Mouse (Mus musculus) liver, postnatal 0 days (tissue): ENCODE measurements around the gene Kcna2. TPM values are rescaled to one million over a fixed set of nuclear protein-coding genes. Genes with fewer than 3 reads are reported as not detected.

Experiments
- ATAC-seq: fragments of 200-750 bp; cut with Nextera tagmentation; 2 replicates; pipeline ENCODE4 v1.8.0; 2017; ENCODE audit warnings: mild to moderate bottlenecking, moderate library complexity
- DNase-seq: peaks from one replicate; pipeline ENCODE4 v3.0.0-alpha.2; 2016
- H3K27ac ChIP-seq: fragments of 300-500 bp; sonication (generic); 2 replicates; pipeline ENCODE4 v1.5.1; 2014; ENCODE audit warnings: antibody characterized with exemption, moderate library complexity, mild to moderate bottlenecking, low read depth
- H3K27me3 ChIP-seq: fragments of 300-500 bp; sonication (generic); 2 replicates; pipeline ENCODE4 v1.6.1; 2014; ENCODE audit warnings: low read length, control low read depth, mixed read lengths; ENCODE audit not compliant: insufficient read depth
- H3K36me3 ChIP-seq: fragments of 300-500 bp; sonication (generic); replicated peaks from 2 replicates; pipeline ENCODE4 v1.6.1; 2014; ENCODE audit warnings: mild to moderate bottlenecking, control low read depth, low read length, moderate library complexity, mixed read lengths; ENCODE audit not compliant: insufficient read depth
- H3K4me1 ChIP-seq: fragments of 300-500 bp; sonication (generic); 2 replicates; pipeline ENCODE4 v1.6.1; 2014; ENCODE audit warnings: antibody characterized with exemption, mild to moderate bottlenecking, control low read depth; ENCODE audit not compliant: insufficient read depth
- H3K4me2 ChIP-seq: fragments of 300-500 bp; sonication (generic); 2 replicates; pipeline ENCODE4 v1.6.1; 2014; ENCODE audit warnings: low read depth, mild to moderate bottlenecking, low read length, moderate library complexity, mixed read lengths
- H3K4me3 ChIP-seq: fragments of 300-500 bp; sonication (generic); 2 replicates; pipeline ENCODE4 v1.5.1; 2014; ENCODE audit warnings: low read depth, low read length
- H3K9ac ChIP-seq: fragments of 300-500 bp; sonication (generic); replicated peaks from 2 replicates; pipeline ENCODE4 v1.6.1; 2014; ENCODE audit warnings: mild to moderate bottlenecking, moderate library complexity
- H3K9me3 ChIP-seq: fragments of 300-500 bp; sonication (generic); 2 replicates; pipeline ENCODE4 v1.6.1; 2016; ENCODE audit warnings: mild to moderate bottlenecking, control low read depth, low read length, mixed read lengths
- CTCF ChIP-seq: sonication (generic); IDR thresholded peaks from 2 replicates; pipeline ENCODE4 v1.5.1; 2016; ENCODE audit warnings: antibody characterized with exemption, low read depth
- EP300 ChIP-seq: IDR thresholded peaks from 2 replicates; pipeline ENCODE4 v1.6.1; 2016; ENCODE audit warnings: antibody characterized with exemption, low read depth, mild to moderate bottlenecking
- WGBS: fragments of 180-500 bp; shearing (Covaris S2); extraction: QIAGEN DNeasy Blood & Tissue Kit; methylation state at CpG from one replicate; pipeline ENCODE4 v1.1.7; 2014; ENCODE audit not compliant: insufficient replicate concordance; 5-methylcytosine and 5-hydroxymethylcytosine counted together
- polyA plus RNA-seq: library from polyadenylated mRNA; unstranded; fragments of >200 nt; fragmentation: Nextera tagmentation; extraction: Ambion mirVana; gene quantifications from 2 replicates; pipeline ENCODE4 v1.2.1, GENCODE M21; 2015

Gene Kcna2
- polyA plus RNA-seq, 1 experiment from 2014 or later, result 0.11 TPM

GRCm38 (mm10) chr3:107158856-107159255 lies 57.9 kb downstream of the Kcna2 start:
- ATAC-seq (no peak), DNase-seq (no peak)
- no peak for TF ChIP-seq CTCF
- Histone ChIP-seq H3K27me3 (peaks cover 11% of the 10 kb centered on the region; the same call in 1 of the 2 replicates), H3K4me3 (no peak overlapping the region), H3K27ac (no peak overlapping the region), H3K9me3 (no peaks in the 10 kb centered on the region), H3K4me2 (no peak overlapping the region), H3K36me3 (no peaks in the 10 kb centered on the region), H3K4me1 (no peaks in the 10 kb centered on the region; the same call in 1 of the 2 replicates), H3K9ac (no peak overlapping the region)
- WGBS, result 82% methylated on average over 7 of the region's 7 CpGs

DNA sequence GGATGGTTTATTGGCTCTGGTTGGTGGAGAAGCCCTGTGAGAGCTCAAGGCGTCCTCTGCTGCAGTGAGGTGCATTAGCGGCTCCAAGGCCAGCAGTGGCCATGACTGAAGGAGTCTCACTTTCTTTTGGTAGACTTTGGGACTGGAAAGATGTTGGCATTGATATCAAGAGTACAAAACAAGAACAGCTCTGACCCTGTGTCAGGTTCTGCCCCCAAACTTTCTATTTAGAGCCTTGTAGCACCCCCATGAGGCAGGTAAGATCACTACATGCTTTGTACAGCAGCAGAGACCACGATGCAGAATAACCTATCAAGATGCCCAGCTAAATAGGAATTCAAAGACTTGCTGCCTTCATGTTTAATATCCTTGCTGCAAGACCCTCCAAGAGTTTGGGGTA lies 58.5 kb downstream of the Kcna2 start:
- peak; percentile 10; the same call in 1 of the 2 replicates for TF ChIP-seq CTCF
- no peak for TF ChIP-seq EP300
- H3K27ac ChIP-seq, result no peak overlapping the region
- 61% methylated on average over 3 of the region's 3 CpGs for WGBS
- H3K9me3 ChIP-seq, result no peaks in the 10 kb centered on the region
- H3K4me2 ChIP-seq, result no peak overlapping the region
- H3K4me1 ChIP-seq, result no peaks in the 10 kb centered on the region; the same call in 1 of the 2 replicates
- no peak overlapping the region for H3K9ac ChIP-seq
- ATAC-seq, result no peak
- DNase-seq, result no peak
- H3K27me3 ChIP-seq, result peaks cover 11% of the 10 kb centered on the region; the same call in 1 of the 2 replicates
- H3K4me3 ChIP-seq, result no peak overlapping the region
- H3K36me3 ChIP-seq, result no peaks in the 10 kb centered on the region

- TF ChIP-seq EP300 (no peak), CTCF (peak; percentile 38)
- WGBS, result 8% methylated on average over 17 of the region's 17 CpGs
- no peaks in the 10 kb centered on the region for H3K9me3 ChIP-seq
- H3K27ac ChIP-seq, result no peak overlapping the region
- no peak overlapping the region for H3K9ac ChIP-seq
- peaks cover 11% of the 10 kb centered on the region; the same call in 1 of the 2 replicates for H3K27me3 ChIP-seq
- no peaks in the 10 kb centered on the region for H3K36me3 ChIP-seq
- DNase-seq (no peak), ATAC-seq (no peak)
- H3K4me1 ChIP-seq, result no peaks in the 10 kb centered on the region; the same call in 1 of the 2 replicates
- no peak overlapping the region for H3K4me2 ChIP-seq
- H3K4me3 ChIP-seq, result no peak overlapping the region
Measured at GRCm38 (mm10) chr3:107159859-107160324, 58.9 kb downstream of the Kcna2 start.

DNA sequence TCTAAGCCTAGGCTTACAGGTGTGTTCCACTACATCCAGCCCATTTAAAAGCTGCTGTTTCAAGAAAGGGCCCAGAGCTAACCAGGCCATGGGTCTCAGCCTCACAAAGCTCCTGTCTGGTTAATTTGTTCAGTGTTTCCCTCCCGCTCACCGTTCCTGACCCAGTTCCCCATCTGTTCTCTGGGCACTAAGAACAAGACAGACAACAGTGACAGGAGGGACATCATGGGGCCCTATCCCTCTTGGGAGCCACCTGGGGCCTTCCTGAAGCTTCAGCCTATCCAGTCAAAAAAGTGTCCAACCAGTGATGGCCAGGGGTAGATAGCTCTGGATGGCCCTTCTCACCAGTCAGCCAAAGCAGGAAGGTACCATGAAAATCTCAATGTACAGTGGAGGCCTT lies 61.8 kb downstream of the Kcna2 start:
- Histone ChIP-seq H3K27me3 (peaks cover 11% of the 10 kb centered on the region; the same call in 1 of the 2 replicates), H3K9ac (no peak overlapping the region), H3K4me1 (no peaks in the 10 kb centered on the region; the same call in 1 of the 2 replicates), H3K27ac (no peak overlapping the region), H3K9me3 (no peaks in the 10 kb centered on the region), H3K4me2 (no peak overlapping the region), H3K4me3 (no peak overlapping the region), H3K36me3 (no peaks in the 10 kb centered on the region)
- no peak for ATAC-seq
- WGBS, result 86% methylated on average over 2 of the region's 2 CpGs
- no peak for DNase-seq
- no peak for TF ChIP-seq CTCF
- no peak for TF ChIP-seq EP300

Other genes with a start within 250 kb of the Kcna2 start
- 1.2 TPM in 2 replicates for gene Kcna3, start 65.0 kb upstream of the Kcna2 start, polyA plus RNA-seq
- not detected in 2 replicates for gene Kcna10, start 81.9 kb downstream of the Kcna2 start, polyA plus RNA-seq
- gene Cym, start 120.6 kb downstream of the Kcna2 start, polyA plus RNA-seq, result 3.9 and 4.2 TPM in 2 replicates
- 0.24 and 0.26 TPM in 2 replicates for gene A630076J17Rik, start 129.5 kb downstream of the Kcna2 start, polyA plus RNA-seq
- gene Prok1, start 138.6 kb downstream of the Kcna2 start, polyA plus RNA-seq, result 9.8 and 10.5 TPM in 2 replicates
- 94.0 and 99.8 TPM in 2 replicates for gene Lamtor5, start 177.7 kb downstream of the Kcna2 start, polyA plus RNA-seq
- gene Slc16a4, start 190.1 kb downstream of the Kcna2 start, polyA plus RNA-seq, result 0.14 and 0.27 TPM in 2 replicates
- gene Rbm15, start 232.5 kb downstream of the Kcna2 start, polyA plus RNA-seq, result 6.5 and 6.7 TPM in 2 replicates